Mouse (Mus musculus): ENCODE data around the gene Grin3a. TPM values are rescaled to one million over a fixed set of nuclear protein-coding genes. Genes with fewer than 3 reads are reported as not detected.
A peak's percentile ranks its signal among the peaks of the same experiment; 100 is the strongest.

Gene Grin3a
- polyA plus RNA-seq, 2 experiments: 4.2 to 6.8 TPM

GRCm38 (mm10) chr4:49661664-49662063, 183.9 kb downstream of the Grin3a start:
- TF ChIP-seq POLR2A (IDR thresholded peaks at IDR 0.05; ENCODE audit: borderline replicate concordance, extremely low read depth, insufficient read depth, insufficient read length): no peak
- H3K27ac ChIP-seq (replicated peaks; ENCODE audit: low read depth, low read length): no peak overlapping the region
- H3K9ac ChIP-seq (ENCODE audit: low read depth, low read length, severe bottlenecking): no peak overlapping the region
- H3K36me3 ChIP-seq (ENCODE audit: control insufficient read depth, insufficient read depth, low read length): peaks cover 39% of the 10 kb centered on the region
- no peaks in the 10 kb centered on the region for H3K4me1 ChIP-seq (ENCODE audit: control insufficient read depth, insufficient read depth, low read length)
- 95% methylated on average over 9 of the region's 9 CpGs for WGBS
- no peaks in the 10 kb centered on the region for H3K9me3 ChIP-seq (ENCODE audit: control insufficient read depth, low read length)
- DNase-seq (ENCODE audit: low spot score) (no peak), ATAC-seq (ENCODE audit: low FRiP score, low read depth) (no peak)
- no peak overlapping the region for H3K4me3 ChIP-seq (replicated peaks; ENCODE audit: low read length)
- H3K27me3 ChIP-seq (ENCODE audit: control insufficient read depth, insufficient read depth, low read length): no peaks in the 10 kb centered on the region
- no peak overlapping the region for H3K4me2 ChIP-seq (replicated peaks; ENCODE audit: low read depth, low read length, severe bottlenecking)

GRCm38 (mm10) chr4:49659421-49659820, 186.1 kb downstream of the Grin3a start:
- ATAC-seq (ENCODE audit: low FRiP score, low read depth): no peak
- TF ChIP-seq POLR2A (IDR thresholded peaks at IDR 0.05; ENCODE audit: borderline replicate concordance, extremely low read depth, insufficient read depth, insufficient read length): no peak
- Histone ChIP-seq H3K4me2 (replicated peaks; ENCODE audit: low read depth, low read length, severe bottlenecking) (no peak overlapping the region), H3K27me3 (ENCODE audit: control insufficient read depth, insufficient read depth, low read length) (no peaks in the 10 kb centered on the region), H3K9ac (ENCODE audit: low read depth, low read length, severe bottlenecking) (no peak overlapping the region), H3K4me1 (ENCODE audit: control insufficient read depth, insufficient read depth, low read length) (no peaks in the 10 kb centered on the region), H3K9me3 (ENCODE audit: control insufficient read depth, low read length) (no peaks in the 10 kb centered on the region), H3K36me3 (ENCODE audit: control insufficient read depth, insufficient read depth, low read length) (peaks cover 55% of the 10 kb centered on the region), H3K4me3 (replicated peaks; ENCODE audit: low read length) (no peak overlapping the region), H3K27ac (replicated peaks; ENCODE audit: low read depth, low read length) (no peak overlapping the region)
- 100% methylated on average over 1 of the region's 1 CpGs for WGBS
- peak; percentile 21 for DNase-seq (ENCODE audit: low spot score)

- Histone ChIP-seq H3K36me3 (ENCODE audit: control insufficient read depth, insufficient read depth, low read length) (peaks cover 82% of the 10 kb centered on the region), H3K27me3 (ENCODE audit: control insufficient read depth, insufficient read depth, low read length) (no peaks in the 10 kb centered on the region)
- no peak for ATAC-seq (ENCODE audit: low FRiP score, low read depth)
Observed at GRCm38 (mm10) chr4:49639913-49640312, 205.6 kb downstream of the Grin3a start.

GRCm38 (mm10) chr4:49637821-49638220, 207.7 kb downstream of the Grin3a start:
- Histone ChIP-seq H3K9ac (ENCODE audit: low read depth, low read length, severe bottlenecking) (no peak overlapping the region), H3K27ac (replicated peaks; ENCODE audit: low read depth, low read length) (no peak overlapping the region), H3K9me3 (ENCODE audit: control insufficient read depth, low read length) (no peaks in the 10 kb centered on the region), H3K4me1 (ENCODE audit: control insufficient read depth, insufficient read depth, low read length) (peaks cover 4% of the 10 kb centered on the region; the same call in 1 of the 2 replicates), H3K4me2 (replicated peaks; ENCODE audit: low read depth, low read length, severe bottlenecking) (no peak overlapping the region), H3K27me3 (ENCODE audit: control insufficient read depth, insufficient read depth, low read length) (no peaks in the 10 kb centered on the region), H3K36me3 (ENCODE audit: control insufficient read depth, insufficient read depth, low read length) (peaks cover 71% of the 10 kb centered on the region), H3K4me3 (replicated peaks; ENCODE audit: low read length) (no peak overlapping the region)
- 92% methylated on average over 11 of the region's 11 CpGs for WGBS
- DNase-seq (ENCODE audit: low spot score) (no peak), ATAC-seq (ENCODE audit: low FRiP score, low read depth) (no peak)
- TF ChIP-seq POLR2A (IDR thresholded peaks at IDR 0.05; ENCODE audit: borderline replicate concordance, extremely low read depth, insufficient read depth, insufficient read length): no peak

More at GRCm38 (mm10) chr4:49639913-49640312, 205.6 kb downstream of the Grin3a start:
- Histone ChIP-seq H3K9me3 (ENCODE audit: control insufficient read depth, low read length) (no peaks in the 10 kb centered on the region), H3K4me1 (ENCODE audit: control insufficient read depth, insufficient read depth, low read length) (no peaks in the 10 kb centered on the region), H3K9ac (ENCODE audit: low read depth, low read length, severe bottlenecking) (no peak overlapping the region), H3K27ac (replicated peaks; ENCODE audit: low read depth, low read length) (no peak overlapping the region), H3K4me2 (replicated peaks; ENCODE audit: low read depth, low read length, severe bottlenecking) (no peak overlapping the region), H3K4me3 (replicated peaks; ENCODE audit: low read length) (no peak overlapping the region)
- no peak for DNase-seq (ENCODE audit: low spot score)
- no peak for TF ChIP-seq POLR2A (IDR thresholded peaks at IDR 0.05; ENCODE audit: borderline replicate concordance, extremely low read depth, insufficient read depth, insufficient read length)
- WGBS: 74% methylated on average over 2 of the region's 2 CpGs

- peak overlapping the region; percentile 54 for H3K4me2 ChIP-seq (replicated peaks; ENCODE audit: low read depth, low read length, severe bottlenecking)
- no peaks in the 10 kb centered on the region for H3K27me3 ChIP-seq (ENCODE audit: control insufficient read depth, insufficient read depth, low read length)
- no peak for DNase-seq (ENCODE audit: low spot score)
- H3K27ac ChIP-seq (replicated peaks; ENCODE audit: low read depth, low read length): peak overlapping the region; percentile 86
- H3K4me1 ChIP-seq (ENCODE audit: control insufficient read depth, insufficient read depth, low read length): peaks cover 6% of the 10 kb centered on the region; the same call in 1 of the 2 replicates
- peak overlapping the region; percentile 76 for H3K9ac ChIP-seq (ENCODE audit: low read depth, low read length, severe bottlenecking)
- H3K36me3 ChIP-seq (ENCODE audit: control insufficient read depth, insufficient read depth, low read length): peaks cover 28% of the 10 kb centered on the region
- no peaks in the 10 kb centered on the region for H3K9me3 ChIP-seq (ENCODE audit: control insufficient read depth, low read length)
- H3K4me3 ChIP-seq (replicated peaks; ENCODE audit: low read length): peak overlapping the region; percentile 63
- under 1% methylated on average over 30 of the region's 30 CpGs for WGBS
- no peak for TF ChIP-seq POLR2A (IDR thresholded peaks at IDR 0.05; ENCODE audit: borderline replicate concordance, extremely low read depth, insufficient read depth, insufficient read length)
- peak; percentile 58 for ATAC-seq (ENCODE audit: low FRiP score, low read depth)
Observed at GRCm38 (mm10) chr4:49632139-49632481, 213.4 kb downstream of the Grin3a start.
